Mouse (Mus musculus) common myeloid progenitor, adult 5-6 weeks (primary cell): ENCODE measurements at regions not wholly inside any gene's neighbourhood (a gene's known extent, or its start where the extent isn't known, plus 50 kb on each side); places are given as distances from the start of the nearest gene placed in this dataset.

Experiments used
- ATAC-seq: replicated peaks from 2 replicates; pipeline ENCODE4 v1.8.0; 2016; ENCODE audit warnings: low read depth, mild to moderate bottlenecking, moderate TSS enrichment, inconsistent platforms; ENCODE audit not compliant: poor library complexity, severe bottlenecking

- no peak for ATAC-seq
These were observed 324.0 kb upstream of the Meis1 start for GRCm38 (mm10) chr11:19342803-19343202.

- no peak for ATAC-seq
These were observed 327.6 kb upstream of the Meis1 start for GRCm38 (mm10) chr11:19346276-19346826.

GRCm38 (mm10) chr11:19350331-19351242 lies 331.8 kb upstream of the Meis1 start:
- no peak for ATAC-seq

- ATAC-seq: no peak
These were observed 332.5 kb upstream of the Meis1 start for GRCm38 (mm10) chr11:19351243-19351787.

GRCm38 (mm10) chr11:19353706-19354105 lies 334.9 kb upstream of the Meis1 start:
- ATAC-seq: no peak

GRCm38 (mm10) chr11:19355179-19355578 lies 336.4 kb upstream of the Meis1 start:
- no peak for ATAC-seq

GRCm38 (mm10) chr11:19356151-19356550 lies 337.4 kb upstream of the Meis1 start:
- no peak for ATAC-seq

GRCm38 (mm10) chr11:19369152-19369551 lies 350.4 kb upstream of the Meis1 start:
- 0 out of 2 replicates have a peak, but pooled peaks have one; percentile 22 for ATAC-seq

- ATAC-seq: no peak
These were observed 354.7 kb upstream of the Meis1 start for GRCm38 (mm10) chr11:19373476-19373875.

- ATAC-seq: peak; percentile 83
These were observed 362.1 kb upstream of the Meis1 start for GRCm38 (mm10) chr11:19380935-19381334.

- no peak for ATAC-seq
These were observed 370.4 kb upstream of the Meis1 start for GRCm38 (mm10) chr11:19389136-19389535.

- no peak for ATAC-seq
These were observed 373.4 kb upstream of the Meis1 start for GRCm38 (mm10) chr11:19392190-19392589.

- 0 out of 2 replicates have a peak, but pooled peaks have one; percentile 36 for ATAC-seq
These were observed 375.6 kb upstream of the Meis1 start for GRCm38 (mm10) chr11:19394372-19394771.

- ATAC-seq: no peak
These were observed 381.6 kb upstream of the Meis1 start for GRCm38 (mm10) chr11:19400396-19400795.

GRCm38 (mm10) chr11:19420143-19420542 lies 401.4 kb upstream of the Meis1 start:
- no peak for ATAC-seq

GRCm38 (mm10) chr11:19423268-19423667 lies 404.5 kb upstream of the Meis1 start:
- ATAC-seq: peak; percentile 85

GRCm38 (mm10) chr11:19423841-19424815 lies 405.3 kb upstream of the Meis1 start:
- ATAC-seq: 0 out of 2 replicates have a peak, but pooled peaks have one; percentile 31

GRCm38 (mm10) chr11:19427559-19427958 lies 408.8 kb upstream of the Meis1 start:
- no peak for ATAC-seq

GRCm38 (mm10) chr11:19433680-19434619 lies 415.2 kb upstream of the Meis1 start:
- ATAC-seq: no peak
